Mouse (Mus musculus): ENCODE results near the gene Tiam1. TPM values are rescaled to one million over a fixed set of nuclear protein-coding genes. Genes with fewer than 3 reads are reported as not detected.

Gene Tiam1
- total RNA-seq, 2 experiments from 2014 or later: 113 to 114 TPM

DNA sequence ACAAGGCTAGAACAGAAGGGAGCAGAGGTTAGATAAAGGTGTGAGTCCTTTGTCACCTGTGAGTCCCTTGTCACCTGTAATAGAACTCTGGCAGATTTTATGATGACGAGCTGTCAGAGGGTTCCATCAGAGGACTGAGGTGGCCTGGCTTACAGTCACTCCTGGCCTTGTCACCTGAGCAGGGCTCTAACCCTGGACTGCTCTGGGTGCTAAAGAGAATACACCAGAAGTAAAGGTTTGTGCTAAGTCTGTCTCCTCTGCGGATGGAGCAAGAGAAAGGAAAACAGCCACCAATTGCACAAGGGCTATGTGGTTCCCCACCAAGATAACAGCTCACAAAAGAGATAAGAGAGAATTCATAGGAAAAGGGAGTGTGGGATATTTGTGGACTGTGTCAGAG lies 404.0 kb downstream of the Tiam1 start:
- DNase-seq (ENCODE audit: low spot score in 2 of 2): no peak

- DNase-seq (ENCODE audit: low spot score in 2 of 2): no peak
Observed at GRCm38 (mm10) chr16:89738963-89739362, 404.6 kb downstream of the Tiam1 start.

Other genes starting within 250 kb of the Tiam1 start
- gene Sod1, start 77.0 kb upstream of the Tiam1 start, total RNA-seq (2021): 100 to 1,000 TPM; 426 to 447 TPM
- gene Scaf4, start 140.7 kb upstream of the Tiam1 start, total RNA-seq (2021): 10 to 100 TPM; 38.2 to 42.2 TPM
- gene Hunk, start 242.2 kb upstream of the Tiam1 start, total RNA-seq (2021): 10 to 100 TPM; 13.0 to 16.8 TPM

All from left cerebral cortex, adult 18-20 months (tissue).